Mouse (Mus musculus): ENCODE measurements around the gene Tradd.

Gene Tradd

DNA sequence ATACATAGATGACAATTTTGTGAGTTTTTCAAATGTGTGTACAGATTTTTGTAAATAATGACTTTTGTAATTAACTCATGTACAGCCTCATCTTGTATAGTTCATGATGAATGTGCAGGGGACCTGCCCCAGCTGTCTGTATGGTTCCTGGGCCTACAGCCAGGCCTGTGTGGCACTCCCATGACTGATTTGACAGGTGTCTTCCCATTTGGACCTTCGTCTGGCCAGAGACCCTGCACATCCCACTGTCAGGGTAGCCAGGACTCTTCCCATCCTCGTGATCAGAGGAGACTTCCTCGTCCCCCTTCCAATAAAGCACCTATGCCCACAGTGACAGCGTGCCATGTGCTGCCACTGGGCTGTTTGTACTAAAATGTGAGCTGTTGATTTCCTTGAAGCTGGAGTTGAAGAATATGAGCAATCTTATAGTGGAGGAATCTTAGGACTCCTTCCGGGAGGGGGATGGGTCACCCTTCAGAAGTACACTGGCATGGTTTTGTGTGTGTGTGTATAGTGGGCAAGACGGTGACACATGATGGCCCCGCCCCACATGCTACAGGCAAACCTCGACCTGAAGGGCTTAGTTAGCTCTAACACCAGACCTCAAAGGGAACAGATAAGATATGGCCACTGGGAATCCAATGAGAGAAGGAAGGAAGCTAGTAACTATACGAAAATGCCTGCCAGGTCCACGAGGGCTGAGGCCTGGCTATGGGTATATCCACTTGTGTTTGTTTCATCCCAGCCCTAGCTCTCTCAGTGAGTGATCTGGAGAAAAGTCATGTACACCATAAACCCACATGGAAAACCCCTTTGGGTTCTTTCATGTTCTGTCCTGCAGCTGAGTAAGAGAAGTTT, 11.5 kb downstream of the Tradd start:
- CTCF ChIA-PET: interaction anchor here (1.1 kb wide), 1 partner anchor 27 kb away, joined by 4 read pairs; no protein-coding TSS in a partner anchor

DNA sequence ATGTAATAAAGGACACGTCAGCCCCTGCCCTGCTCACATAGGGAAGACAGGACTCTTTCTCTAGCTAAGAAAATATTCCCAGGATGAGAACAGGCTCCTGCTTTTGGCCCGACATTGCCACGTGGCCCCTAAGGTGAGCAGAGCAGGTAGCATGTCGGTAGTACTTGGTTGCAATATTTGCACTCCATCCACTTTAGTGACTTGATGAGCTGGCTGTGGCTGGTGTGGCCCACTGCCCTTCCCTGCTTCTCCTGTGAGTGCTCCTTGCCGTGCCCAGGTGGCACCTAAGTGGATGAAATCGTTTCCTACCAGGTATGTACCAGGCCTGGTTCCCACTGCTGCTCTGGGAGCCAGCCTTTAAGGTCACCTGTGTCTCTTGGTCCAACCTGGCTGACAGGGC, 12.5 kb downstream of the Tradd start:
- CTCF ChIA-PET: no interaction called here

DNA sequence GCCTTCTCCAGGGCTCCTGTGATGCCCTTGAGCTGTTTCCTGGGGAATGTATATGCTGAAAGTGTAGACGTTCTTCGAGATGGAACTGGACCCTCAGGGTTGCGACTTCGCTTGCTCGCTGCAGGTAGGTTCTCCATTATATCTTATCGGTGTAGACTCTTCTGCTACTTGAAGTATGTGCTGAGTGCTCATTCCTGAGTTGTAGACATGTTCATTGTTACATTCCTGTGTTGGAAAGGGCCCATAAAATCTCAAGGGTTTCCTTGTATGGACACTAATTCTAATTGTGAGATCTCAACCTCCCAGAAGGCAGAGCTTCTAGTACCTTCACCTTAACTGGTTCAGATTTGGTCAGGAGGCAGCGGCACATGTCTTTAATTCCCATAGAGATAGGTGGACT, 23.4 kb downstream of the Tradd start:
- CTCF ChIA-PET: interaction anchor here (1.1 kb wide), 1 partner anchor 19 kb away, joined by 3 read pairs; no protein-coding TSS in a partner anchor

DNA sequence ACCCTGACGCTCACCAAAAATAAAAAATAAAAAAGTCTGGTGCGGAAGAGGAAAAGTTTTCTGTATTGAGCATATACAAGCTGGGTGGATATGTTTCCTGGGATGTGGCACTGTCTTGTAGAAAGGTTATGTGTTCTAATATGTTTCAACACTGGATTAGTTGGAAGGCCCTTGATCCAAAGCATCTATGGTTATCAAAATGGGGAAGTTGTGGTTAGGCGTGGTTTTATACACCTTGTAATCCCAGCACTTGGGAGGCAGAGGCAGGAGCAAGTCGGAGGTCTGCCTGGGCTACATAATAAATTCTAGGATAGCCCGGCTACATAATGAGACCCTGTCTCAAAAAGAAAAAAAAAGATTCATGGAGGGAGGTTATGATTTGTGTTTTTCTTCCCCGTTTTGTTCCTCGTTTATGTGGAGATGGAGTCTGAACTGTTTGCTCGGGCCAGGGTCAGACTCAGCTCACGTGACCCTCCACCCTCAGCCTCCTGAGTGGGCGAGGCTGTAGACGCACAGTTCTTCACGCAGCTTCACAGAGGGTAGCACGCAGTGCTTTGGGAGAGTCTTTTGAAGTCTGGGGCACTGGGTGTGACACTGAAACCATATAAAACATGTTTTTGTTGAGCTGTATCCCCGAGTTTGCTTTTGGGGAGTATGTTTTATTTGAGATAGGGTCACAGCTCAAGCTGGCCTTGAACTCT, 26.8 kb downstream of the Tradd start:
- CTCF ChIA-PET: interaction anchor here (0.6 to 0.7 kb wide), 2 partner anchors 13 to 29 kb away, joined by 4 read pairs; no protein-coding TSS in a partner anchor

DNA sequence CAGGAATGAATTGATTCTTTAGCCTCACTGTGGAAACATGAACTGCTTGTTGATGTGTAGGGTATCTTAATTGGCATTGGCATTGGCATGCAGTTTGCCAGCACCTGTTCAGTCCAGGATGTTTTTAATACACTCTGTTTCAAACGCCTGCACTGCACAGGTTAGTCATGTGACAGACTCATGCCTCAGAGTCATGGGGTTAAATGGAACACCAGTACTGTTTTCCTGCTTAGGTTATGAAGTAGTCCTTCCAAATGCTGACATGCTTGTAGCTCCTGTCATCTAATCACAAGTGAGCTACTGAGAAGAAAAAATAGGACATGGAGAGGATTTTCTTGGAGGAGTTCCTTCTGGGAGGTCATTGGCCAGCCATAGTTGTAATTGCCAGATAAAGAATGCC, 29.2 kb downstream of the Tradd start:
- CTCF ChIA-PET: no interaction called here

DNA sequence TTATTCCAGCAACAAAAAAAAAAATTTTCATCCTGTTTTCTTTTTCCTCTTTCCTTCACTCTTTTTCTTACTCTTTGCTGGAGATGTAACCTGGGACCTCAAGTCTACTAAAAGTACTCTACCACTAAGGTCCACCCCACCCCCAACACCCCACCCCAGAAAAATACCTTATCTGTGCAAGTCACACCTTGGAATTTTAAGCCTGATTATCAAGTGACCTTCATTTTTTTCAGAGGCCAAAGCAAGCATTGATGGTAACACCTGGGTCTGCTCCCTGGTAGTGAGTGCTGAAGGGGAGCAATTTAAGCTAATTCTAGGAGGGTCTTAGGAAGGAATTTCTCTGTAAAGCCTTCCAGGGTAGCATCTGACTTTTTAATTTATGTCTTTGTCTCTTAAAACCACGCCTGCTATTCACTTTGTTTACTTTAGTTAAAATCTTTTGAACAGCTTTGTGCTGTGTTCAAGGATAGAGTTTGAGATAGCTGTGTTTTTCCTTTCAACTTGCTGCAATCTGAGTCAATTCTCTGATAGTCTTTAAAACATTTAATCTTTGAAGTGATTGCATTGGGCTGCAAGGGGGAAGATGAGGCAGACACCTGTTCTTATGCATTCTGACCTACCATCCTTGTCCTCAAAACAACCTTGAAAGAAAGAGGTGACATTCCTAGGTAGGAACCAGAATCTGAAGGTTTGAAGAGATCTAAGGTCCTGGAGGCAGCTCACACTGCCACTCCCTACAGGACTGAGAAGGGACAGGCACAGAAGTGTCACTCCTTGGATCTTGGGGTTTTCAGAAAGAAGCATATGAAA, 31.1 kb downstream of the Tradd start:
- CTCF ChIA-PET: no interaction called here

DNA sequence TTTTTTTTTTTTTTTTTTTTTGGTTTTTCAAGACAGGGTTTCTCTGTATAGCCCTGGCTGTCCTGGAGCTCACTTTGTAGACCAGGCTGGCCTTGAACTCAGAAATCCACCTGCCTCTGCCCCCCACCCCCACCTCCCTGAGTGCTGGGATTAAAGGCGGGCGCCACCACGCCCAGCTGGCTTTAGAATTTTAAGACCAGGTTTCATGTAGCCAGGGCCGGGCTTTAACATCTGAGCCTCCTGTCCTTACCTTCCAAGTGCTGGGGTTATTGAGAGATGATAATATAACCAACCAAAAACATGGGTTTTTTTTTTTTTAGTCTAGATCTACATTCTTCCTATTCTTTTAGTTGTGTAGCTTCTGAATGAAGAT, 32.1 kb downstream of the Tradd start:
- CTCF ChIA-PET: interaction anchor here (0.6 to 1.4 kb wide), 2 partner anchors 12 to 27 kb away, joined by 3 to 6 read pairs; no protein-coding TSS in a partner anchor

DNA sequence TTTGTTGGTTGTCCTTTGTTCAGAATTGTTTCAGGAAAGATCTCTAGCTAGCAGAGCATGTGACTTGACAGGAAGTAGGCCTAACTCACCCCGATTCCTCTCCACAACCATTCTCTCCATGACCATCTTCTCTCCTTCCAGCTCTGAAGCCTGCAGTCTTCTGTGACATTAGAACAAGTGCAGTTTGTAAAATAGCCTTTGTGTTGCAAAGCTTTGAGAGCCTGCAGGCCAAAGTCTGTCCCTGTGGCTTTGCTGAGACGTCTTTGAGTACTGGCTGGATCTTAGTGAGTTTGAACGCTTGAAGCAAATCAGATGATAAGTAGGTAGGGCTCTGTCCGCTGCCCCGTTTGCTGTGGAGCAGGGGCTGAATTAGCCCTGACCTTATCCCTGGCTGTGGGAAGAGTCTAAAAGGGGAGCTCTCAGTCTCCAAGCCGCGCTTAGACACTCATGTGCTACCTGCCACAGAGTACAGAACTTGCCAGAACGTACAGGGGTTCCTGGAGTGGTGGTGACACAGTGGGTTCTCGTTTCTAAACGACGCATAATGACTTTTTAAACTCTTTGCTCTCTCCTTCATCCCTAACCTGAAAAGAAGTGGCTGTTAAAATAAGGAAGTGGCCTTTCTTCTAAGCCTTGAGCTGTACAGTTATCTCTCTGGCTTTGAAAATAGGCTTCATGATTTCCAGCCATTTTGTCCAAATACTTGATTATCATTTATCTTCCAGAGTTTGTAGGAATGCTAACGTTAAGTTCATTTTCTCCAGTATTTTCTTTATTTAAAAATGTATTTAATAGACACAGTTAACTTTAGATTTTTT, 32.7 kb downstream of the Tradd start:
- CTCF ChIA-PET: interaction anchor here (0.6 to 1.4 kb wide), 2 partner anchors 11 to 28 kb away, joined by 3 to 6 read pairs; no protein-coding TSS in a partner anchor

DNA sequence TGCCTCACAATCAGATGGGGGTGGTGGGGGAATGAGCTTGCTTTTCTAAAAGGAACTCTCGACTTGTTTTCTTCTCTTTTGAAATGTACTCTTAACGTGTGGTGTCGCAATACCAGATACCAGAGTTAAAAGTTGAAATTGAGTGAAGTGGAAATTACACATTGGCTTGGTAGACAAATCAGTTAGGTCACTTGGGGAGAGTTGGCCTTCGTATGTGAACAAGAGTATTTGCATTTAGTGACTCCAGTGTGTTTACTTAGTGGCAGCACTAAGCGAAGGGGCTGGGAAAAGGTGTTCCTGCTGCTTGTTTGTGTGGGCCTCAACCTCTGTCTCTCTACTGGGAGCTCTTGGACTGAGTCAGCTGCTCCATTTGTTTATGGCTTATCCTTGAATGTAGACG, 38.5 kb downstream of the Tradd start:
- CTCF ChIA-PET: interaction anchor here (0.9 kb wide), 1 partner anchor 88 kb away, joined by 3 read pairs; no protein-coding TSS in a partner anchor

DNA sequence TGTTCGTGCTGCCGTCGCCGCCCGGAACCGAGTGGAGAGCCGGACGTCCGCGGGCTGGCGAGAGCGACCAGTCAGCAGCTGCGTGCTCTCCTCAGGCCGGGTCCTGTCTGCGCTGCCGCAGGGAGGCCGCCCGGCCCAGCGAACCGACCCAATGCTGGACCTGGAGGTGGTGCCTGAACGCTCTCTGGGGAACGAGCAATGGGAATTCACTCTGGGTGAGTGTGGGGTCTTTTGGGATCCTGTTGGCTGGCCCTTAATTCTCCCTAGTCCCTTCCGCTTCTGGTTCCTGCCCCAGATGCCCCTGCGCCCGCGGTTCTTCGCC, 39.2 kb downstream of the Tradd start:
- CTCF ChIA-PET: no interaction called here

DNA sequence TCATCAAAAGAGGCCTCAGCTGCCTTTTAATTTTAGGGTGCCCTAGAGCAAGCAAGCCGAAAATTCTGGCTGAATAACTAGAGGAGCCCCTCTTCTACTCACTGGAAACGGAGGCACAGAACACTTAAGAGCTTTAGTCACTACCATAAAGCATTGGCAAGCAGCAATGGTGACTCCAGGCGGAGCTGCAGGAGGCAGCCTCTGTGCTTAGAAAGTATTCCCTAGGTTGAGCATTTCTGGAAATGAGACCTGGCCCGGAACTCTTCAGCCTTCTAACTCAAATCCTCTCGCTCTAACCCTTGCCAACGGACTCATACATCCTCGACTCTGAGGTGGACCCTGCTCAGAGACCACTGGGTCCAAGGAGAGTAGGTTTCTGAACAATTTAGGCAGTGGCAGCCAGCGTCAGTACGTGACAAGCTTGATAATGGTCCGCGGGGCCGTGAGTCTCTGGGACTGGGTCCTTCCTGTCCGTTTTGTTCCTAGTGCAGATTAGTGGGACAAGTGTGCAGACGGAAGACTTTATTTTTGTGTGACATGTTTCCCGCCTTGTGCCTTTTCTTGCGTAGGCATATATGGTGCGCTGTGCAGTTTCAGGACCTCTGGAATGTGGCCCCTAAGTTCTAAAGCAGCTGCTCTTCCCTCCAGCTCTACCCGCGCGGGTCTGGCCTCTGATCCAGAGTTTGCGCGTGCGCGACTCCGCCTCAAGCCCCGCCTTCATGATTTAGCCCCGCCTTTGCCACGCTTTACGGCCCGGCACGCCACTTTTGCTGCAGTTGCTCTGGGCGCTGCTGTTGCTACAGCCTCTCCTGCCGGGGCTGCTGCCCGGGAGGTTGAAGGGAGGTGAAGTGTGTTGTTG, 39.8 kb downstream of the Tradd start, which contains the start of gene D230025D16Rik:
D230025D16Rik (plus strand) TSS at position 733 of the 859 bp plus-strand sequence.
- CTCF ChIA-PET: interaction anchor here (1.2 kb wide), 1 partner anchor 21 kb away, joined by 3 read pairs; no protein-coding TSS in a partner anchor

DNA sequence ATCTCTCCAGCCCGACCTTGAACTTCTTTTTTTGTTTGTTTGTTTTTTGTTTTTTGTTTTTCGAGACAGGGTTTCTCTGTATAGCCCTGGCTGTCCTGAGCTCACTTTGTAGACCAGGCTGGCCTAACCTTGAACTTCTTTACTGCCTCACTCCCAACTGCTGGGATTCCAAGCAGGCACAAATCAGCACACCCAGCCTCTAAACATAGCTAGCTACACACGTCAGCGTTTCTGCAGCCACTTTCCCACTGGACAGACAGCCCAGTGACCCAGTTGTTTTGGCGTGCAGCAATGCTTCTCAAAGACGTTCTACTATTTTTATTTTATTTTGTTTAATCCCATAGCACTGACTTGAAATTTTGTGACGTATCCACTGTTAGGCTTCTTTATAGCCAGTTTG, 40.6 kb downstream of the Tradd start:
- CTCF ChIA-PET: interaction anchor here (0.6 to 1.2 kb wide), 2 partner anchors 20 to 99 kb away, joined by 3 read pairs; no protein-coding TSS in a partner anchor

DNA sequence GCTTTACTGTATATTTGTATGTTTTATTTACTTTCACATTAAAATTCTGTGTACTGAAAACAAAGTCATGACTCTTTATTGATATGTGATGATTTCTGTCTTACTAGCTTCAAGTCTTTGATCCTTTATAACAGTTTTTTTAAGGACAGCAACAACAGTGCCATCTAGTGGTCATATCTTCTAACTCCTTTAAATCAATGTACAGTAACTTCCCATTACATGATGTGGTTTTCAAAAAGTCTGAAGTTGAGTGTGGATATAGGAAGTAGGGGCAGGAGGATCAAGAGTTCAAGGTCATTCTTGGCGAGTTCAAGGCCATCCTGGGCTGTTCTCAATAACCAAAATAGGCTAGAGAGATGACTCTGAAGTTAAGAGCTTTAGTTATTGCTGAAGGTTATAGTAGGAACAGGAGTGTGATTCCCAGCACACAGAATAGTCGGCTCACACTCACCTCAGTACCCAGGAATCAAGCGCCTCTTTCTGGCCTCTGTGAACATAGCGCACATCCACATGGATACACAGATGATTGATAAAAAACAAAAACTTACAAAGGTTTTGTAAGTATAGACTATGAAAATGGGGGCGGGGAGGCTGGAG, 46.4 kb downstream of the Tradd start:
- CTCF ChIA-PET: interaction anchor here (0.6 to 1.7 kb wide), 3 partner anchors 59 to 80 kb away, joined by 4 to 9 read pairs (median 5); no protein-coding TSS in a partner anchor

DNA sequence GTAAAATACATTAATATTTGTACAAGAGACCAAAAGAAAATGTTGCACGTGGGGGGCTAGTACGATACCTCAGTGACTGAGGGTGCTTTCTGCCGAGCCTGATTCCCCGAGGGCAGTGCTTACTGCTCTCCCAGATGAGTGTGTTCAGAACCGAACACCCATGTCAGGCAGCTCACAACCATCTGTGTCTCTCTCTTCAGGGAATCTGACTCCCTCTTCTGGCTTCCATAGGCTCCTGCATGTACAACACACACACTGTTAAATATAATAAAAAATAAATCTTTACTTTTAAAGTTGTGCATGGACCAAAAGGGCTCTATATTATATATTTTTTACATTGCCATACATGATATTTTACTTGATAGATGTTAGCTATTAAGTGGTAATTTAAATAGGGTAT, 50.3 kb downstream of the Tradd start:
- CTCF ChIA-PET: interaction anchor here (0.7 kb wide), 1 partner anchor 667 kb away, joined by 3 read pairs; no protein-coding TSS in a partner anchor

DNA sequence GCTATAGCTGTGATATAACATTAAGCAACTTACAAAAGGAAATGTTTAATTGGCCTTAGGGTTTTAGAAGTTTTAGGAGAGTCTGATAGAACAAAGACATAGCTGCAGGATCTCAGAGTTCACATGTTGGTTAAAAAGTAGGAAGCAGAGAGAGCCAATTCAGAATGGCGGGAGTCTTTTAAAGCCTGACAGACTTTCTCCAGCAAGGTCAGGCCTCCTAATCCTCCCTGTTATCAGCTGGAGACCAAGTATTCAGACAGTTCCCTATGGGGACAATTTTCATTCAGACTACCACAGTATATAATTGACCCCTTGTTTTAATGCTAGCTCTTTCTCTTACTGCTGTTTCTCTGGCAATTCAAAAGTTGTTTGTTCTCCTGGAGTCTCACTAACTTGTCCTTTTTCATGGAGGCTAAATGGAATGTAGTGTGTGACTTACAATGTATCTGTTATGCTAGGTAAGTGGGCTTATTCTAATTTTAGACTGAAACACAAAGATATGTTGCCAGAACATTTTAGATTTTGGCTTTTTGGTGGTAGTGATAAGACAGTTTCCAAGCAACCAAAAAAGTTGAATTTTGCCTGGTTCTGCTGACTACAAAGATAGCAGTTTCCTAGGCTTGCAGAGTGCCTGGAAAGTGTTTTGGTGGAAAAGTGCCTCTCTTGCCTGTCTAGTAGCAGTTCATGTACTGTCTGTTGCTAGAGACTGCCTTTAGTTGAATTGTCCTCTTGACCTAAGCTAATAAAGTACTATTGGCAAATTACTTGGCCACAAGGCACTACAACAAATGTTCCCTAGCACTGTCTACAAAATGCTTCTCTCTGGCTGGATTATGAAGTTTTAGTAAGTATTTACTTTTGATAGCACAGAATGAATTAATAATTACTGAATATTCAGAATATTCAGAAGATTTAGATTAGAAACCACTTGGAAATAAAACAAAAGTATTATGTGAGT, 55.0 kb downstream of the Tradd start:
- CTCF ChIA-PET: no interaction called here

All from spleen, embryonic (tissue).